8 mouse cellular contexts compared by ENCODE assay signal in the genomic region with DNA sequence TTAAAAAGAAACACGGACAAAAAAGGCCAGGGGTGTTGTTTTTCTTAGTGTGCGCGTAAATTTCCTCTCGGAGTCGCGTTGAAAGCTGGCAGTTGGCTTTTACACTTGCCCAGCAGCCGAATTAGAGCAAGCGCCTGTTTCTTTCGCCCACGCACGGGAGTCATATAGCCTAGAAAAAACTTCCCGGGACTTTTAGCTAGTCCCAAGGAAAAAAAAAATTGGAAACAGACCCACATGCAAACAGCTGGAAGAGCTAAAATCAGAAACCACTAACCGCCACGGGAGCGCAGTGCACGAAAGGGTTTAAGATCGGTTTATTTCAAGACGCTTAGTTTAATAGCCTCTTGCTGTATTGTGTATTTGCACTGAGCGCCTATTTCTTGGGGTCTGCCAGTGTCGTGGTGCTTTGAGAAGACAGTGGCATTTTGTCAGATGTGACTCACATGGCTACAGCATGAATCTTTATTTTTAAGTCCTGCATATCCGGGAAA. TPM values are rescaled to one million over a fixed set of nuclear protein-coding genes. Genes with fewer than 3 reads are reported as not detected.
A peak's percentile ranks its signal among the peaks of the same experiment; 100 is the strongest.
DNase-seq lines count a peak whose midpoint lies in the region; ATAC-seq and TF ChIP-seq lines count a peak whose summit lies in the region.

No protein-coding gene starts in this region.

- no peaks in the 10 kb centered on the region for H3K9me3 ChIP-seq in heart, embryonic 15.5 days (replicated peaks)

- 8% methylated on average over 21 of the region's 21 CpGs for WGBS in heart, embryonic 15.5 days

- peaks cover 56% of the 10 kb centered on the region for H3K79me2 ChIP-seq in myocyte (ENCODE audit: control insufficient read depth, insufficient read depth)

- peak overlapping the region; percentile 100 for H3K4me2 ChIP-seq in heart, embryonic 15.5 days
- H3K4me2 ChIP-seq in myocyte (ENCODE audit: low read depth): peak overlapping the region; percentile 39

- TF ChIP-seq CTCF in brain, embryonic 14.5 days (IDR thresholded peaks at IDR 0.05; ENCODE audit: borderline replicate concordance, extremely low read depth, insufficient read depth, insufficient read length): no peak

- H3K27me3 ChIP-seq in heart, embryonic 15.5 days: peaks cover 6% of the 10 kb centered on the region; the same call in 1 of the 2 replicates
- H3K27me3 ChIP-seq in myocyte (ENCODE audit: control insufficient read depth, insufficient read depth, insufficient read length): no peaks in the 10 kb centered on the region

- no peaks in the 10 kb centered on the region for H3K36me3 ChIP-seq in heart, embryonic 15.5 days
- peaks cover 23% of the 10 kb centered on the region for H3K36me3 ChIP-seq in myocyte (ENCODE audit: control insufficient read depth, insufficient read depth)

- TF ChIP-seq POLR2A in brain, embryonic 14.5 days (IDR thresholded peaks at IDR 0.05; ENCODE audit: borderline replicate concordance, extremely low read depth, insufficient read depth, insufficient read length, poor library complexity, severe bottlenecking): no peak
- no peak for TF ChIP-seq POLR2A in myocyte (IDR thresholded peaks at IDR 0.05; ENCODE audit: insufficient read length, low read depth)

- peak overlapping the region; percentile 9; the same call in 1 of the 2 replicates for H3K27ac ChIP-seq in heart, embryonic 15.5 days

- DNase-seq in kidney, adult 9 months: peak; percentile 6
- no peak for DNase-seq in kidney, adult 8-10 months
- DNase-seq in brain, embryonic 14.5 days (ENCODE audit: low read depth): peak; percentile 59
- peak; percentile 21 to 53 for DNase-seq in left cerebral cortex, adult 8-10 months (ENCODE audit: low spot score in 2 of 2)
- DNase-seq in thymus, adult 18-20 months: no peak
- DNase-seq in thymus, postnatal 14 days: no peak

- peak overlapping the region; percentile 95 for H3ac ChIP-seq in myocyte (ENCODE audit: control insufficient read depth, insufficient read length)

- no peak for ATAC-seq in heart, embryonic 15.5 days (replicated peaks; ENCODE audit: insufficient number of reproducible peaks, insufficient read depth, low FRiP score, low read depth)

- peaks cover 14% of the 10 kb centered on the region for H3K4me1 ChIP-seq in heart, embryonic 15.5 days (replicated peaks)

- H3K9ac ChIP-seq in heart, embryonic 15.5 days: peak overlapping the region; percentile 74

- H3K4me3 ChIP-seq in heart, embryonic 15.5 days: peak overlapping the region; percentile 81
- peak overlapping the region; percentile 53 for H3K4me3 ChIP-seq in myocyte

TF ChIP-seq in myocyte, 11 proteins besides CTCF, POLR2A, EP300 and RAD21:
- peak in 1 of 3 experiments; percentile 86 for TF ChIP-seq MYOG (IDR thresholded peaks at IDR 0.05; ENCODE audit: control insufficient read depth in 1 of 3, insufficient read depth in 1 of 3, insufficient read length in 2 of 3, low read depth in 2 of 3)
- TF ChIP-seq SRF (IDR thresholded peaks at IDR 0.05; ENCODE audit: control insufficient read depth, insufficient read length, low read depth): no peak
- TF ChIP-seq TCF12 (IDR thresholded peaks at IDR 0.05; ENCODE audit: insufficient read depth, poor library complexity, severe bottlenecking): peak; percentile 52
- TF ChIP-seq MYOD1 (IDR thresholded peaks at IDR 0.05; ENCODE audit: control insufficient read depth in 1 of 3, insufficient read length in 2 of 3, low read depth in 2 of 3): peak in 2 of 3 experiments; percentile 25 to 33
- no peak for TF ChIP-seq TCF3 (IDR thresholded peaks at IDR 0.05; ENCODE audit: insufficient read length, low read depth)
- TF ChIP-seq REST (IDR thresholded peaks at IDR 0.05; ENCODE audit: insufficient read depth, insufficient read length): no peak

RNA-seq across cellular contexts. Expression of a gene that starts 1.3 kb away (rescaled TPM):
- polyA plus RNA-seq in brain, embryonic 14.5 days (2012; rRNA removed): 2.8 and 3.3 TPM in 2 replicates
- polyA plus RNA-seq in heart, embryonic 15.5 days (2015; fragmentation: Nextera tagmentation; extraction: Ambion mirVana): 2.8 and 5.6 TPM in 2 replicates
- total RNA-seq in left cerebral cortex, adult 8-10 months (2022): 10 to 100 TPM; 16.5 to 19.7 (median 16.7) TPM
- 52.0 TPM for polyA plus RNA-seq in myocyte (2012; fragmentation: generic; extraction: Trizol)

Comparison
In these comparisons a context has a peak if more than half of its experiments do, and no peak if none do; other contexts are left out.
1. DNase-seq: peak in kidney, adult 9 months (single experiment), brain, embryonic 14.5 days (single experiment) and left cerebral cortex, adult 8-10 months (2 of 2); none in kidney, adult 8-10 months (0 of 2), thymus, adult 18-20 months (0 of 2) and thymus, postnatal 14 days (single experiment).